Mouse (Mus musculus) T-helper 1 cell (primary cell): ENCODE measurements around the gene Tle4.

Experiments
- in situ Hi-C: fragments of 300-600 bp; cut with MboI, MseI; formaldehyde crosslinking; loops from one replicate; pipeline ENCODE4 v1.15.1; 2025; ENCODE audit warnings: high pct_unique_total_duplicates

The Tle4 gene

DNA sequence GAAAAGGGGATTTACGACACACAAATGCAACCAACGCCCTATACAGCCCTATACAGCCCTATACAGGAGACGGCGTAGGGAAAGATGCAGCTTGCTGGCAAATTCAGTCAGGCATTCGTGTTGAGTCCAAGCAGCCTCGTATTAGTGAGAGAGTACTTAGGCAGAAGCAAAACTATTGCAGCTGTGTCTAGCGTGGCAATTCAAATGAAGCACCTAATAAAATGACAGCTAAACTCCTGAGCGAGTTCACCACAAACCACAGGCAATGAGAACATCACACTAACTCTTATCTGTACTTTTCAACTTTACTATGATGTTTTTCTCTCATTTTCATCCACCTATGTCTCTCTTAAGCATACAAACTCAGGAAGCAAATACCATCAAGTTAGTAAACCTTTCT, 131.8 kb downstream of the Tle4 start:
- in situ Hi-C loops, result no loop called here

GRCm38 (mm10) chr19:14463281-14464079, 134.4 kb downstream of the Tle4 start:
- in situ Hi-C loops, result no loop called here

DNA sequence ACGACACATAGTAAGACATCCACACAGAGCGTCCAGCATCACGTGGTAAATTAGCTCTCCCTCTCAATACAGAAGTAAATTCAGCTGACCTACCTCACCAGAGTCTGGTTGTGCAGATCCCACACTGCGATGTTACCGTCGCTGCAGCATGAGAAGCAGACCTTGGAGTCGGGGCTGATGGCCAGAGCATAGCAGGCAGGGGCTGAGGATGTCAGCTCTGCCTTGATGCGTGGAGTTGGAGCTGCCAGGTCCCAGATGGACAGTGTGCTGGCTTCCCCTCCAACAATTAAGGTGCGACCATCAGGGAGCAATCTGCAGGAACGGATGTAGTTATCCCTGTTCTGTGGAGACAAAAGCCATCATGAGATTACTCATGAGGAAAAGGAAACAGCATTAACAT, 144.4 kb downstream of the Tle4 start:
- in situ Hi-C loops, result no loop called here

DNA sequence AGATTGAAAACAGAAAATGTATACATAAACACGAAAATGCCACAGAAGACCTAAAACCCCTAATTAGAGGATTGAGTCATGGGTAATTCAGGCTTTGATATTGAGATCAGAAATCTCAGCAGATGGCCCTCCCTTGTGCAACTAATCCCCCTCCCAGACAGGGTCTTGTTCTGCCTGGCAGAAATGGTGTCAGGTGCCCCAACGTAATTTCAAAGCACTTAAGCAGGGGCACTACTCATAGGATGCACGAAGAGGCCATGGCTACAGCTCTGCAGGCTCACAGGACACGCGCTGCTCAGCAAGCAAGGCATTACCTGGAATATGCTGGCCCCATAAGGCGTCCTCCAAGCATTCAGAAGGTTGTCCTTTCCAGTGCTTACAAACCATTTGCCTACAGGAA, 146.5 kb downstream of the Tle4 start:
- in situ Hi-C loops, result no loop called here

DNA sequence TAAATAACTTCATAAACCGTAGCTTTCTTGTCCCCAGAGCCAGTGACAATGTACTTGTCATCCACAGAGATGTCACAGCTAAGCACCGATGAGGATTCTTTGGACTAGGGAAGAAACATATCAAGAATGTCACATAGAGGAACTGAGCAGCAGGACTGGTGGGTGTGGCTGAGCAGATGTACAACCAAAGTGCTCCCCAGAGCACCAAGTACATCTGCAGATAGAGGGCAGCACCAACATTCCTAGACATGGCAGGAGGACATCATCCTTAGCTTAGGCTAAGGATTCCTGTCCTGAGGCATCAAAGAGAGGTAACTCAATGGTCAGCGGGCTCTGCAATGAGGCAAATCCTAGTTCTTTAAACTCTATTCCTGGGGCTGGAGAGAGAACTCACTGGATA, 148.1 kb downstream of the Tle4 start:
- in situ Hi-C loops, result no loop called here

- in situ Hi-C loops, result no loop called here
These were observed 149.3 kb downstream of the Tle4 start for GRCm38 (mm10) chr19:14448586-14448985.

GRCm38 (mm10) chr19:14447474-14447873, 150.4 kb downstream of the Tle4 start:
- in situ Hi-C loops, result no loop called here

GRCm38 (mm10) chr19:14441861-14442260, 156.0 kb downstream of the Tle4 start:
- in situ Hi-C loops, result no loop called here

DNA sequence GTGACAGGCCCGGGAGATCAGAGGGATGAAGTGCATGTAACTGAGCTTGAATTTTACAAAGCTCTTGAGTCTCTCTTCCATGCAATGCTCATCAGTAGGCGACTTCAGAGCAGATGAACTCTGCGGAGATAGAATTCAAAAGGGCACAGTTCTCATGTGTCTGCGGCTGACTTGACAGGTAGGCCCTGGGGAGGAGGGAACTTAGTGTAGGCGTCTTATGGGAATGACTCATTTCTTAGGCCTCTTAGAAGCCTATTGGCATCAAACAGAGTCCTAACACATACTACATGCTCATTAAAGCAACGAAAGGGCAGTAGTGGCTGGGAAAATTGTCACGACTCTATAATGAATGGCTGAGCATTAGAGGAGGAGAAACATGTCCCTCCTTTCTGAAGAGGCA, 160.6 kb downstream of the Tle4 start:
- in situ Hi-C loops, result no loop called here

DNA sequence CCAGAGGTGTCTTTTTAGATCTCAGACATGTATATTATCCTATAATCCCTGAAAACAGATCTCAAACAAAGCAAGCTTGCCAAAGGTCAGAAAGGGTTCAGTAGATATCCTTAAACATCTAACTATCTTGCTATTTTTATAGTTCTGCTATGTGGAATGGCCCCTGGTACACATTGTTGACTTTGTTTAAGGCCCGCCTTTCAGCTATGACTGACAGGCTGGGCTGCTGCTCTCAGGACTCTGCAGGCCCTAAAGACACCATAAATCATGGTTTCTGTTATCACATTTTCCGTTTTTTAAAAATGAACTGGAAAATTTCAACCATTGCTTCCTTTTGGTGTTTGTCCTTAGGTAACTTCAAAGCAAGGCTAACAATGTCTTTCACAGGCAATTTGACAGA, 161.3 kb downstream of the Tle4 start:
- in situ Hi-C loops, result no loop called here

- in situ Hi-C loops, result no loop called here
These were observed 162.0 kb downstream of the Tle4 start for GRCm38 (mm10) chr19:14435681-14436376.

DNA sequence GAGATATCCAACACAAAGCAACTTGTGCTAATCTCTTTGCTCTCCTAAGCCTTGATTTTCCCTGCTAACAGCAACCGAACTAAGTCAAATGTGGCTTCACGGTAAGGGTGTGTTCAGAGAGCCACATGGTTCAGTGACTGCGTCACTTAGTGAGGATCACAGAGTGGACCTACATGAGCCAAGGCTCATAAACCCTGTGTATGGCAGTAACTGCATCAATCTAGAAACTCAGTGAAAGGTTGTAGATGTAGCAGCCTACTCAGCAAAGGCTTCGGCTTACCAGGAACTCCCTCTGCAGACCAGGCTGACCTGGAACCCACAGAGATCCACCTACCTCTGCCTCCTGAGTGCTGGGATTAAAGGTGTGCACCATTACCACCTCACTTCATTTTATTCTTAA, 164.0 kb downstream of the Tle4 start:
- in situ Hi-C loops, result no loop called here

GRCm38 (mm10) chr19:14432436-14432835, 165.4 kb downstream of the Tle4 start:
- in situ Hi-C loops, result no loop called here

GRCm38 (mm10) chr19:14426920-14427319, 170.9 kb downstream of the Tle4 start:
- in situ Hi-C loops, result no loop called here

- in situ Hi-C loops, result no loop called here
These were observed 171.5 kb downstream of the Tle4 start for GRCm38 (mm10) chr19:14426244-14426868.

DNA sequence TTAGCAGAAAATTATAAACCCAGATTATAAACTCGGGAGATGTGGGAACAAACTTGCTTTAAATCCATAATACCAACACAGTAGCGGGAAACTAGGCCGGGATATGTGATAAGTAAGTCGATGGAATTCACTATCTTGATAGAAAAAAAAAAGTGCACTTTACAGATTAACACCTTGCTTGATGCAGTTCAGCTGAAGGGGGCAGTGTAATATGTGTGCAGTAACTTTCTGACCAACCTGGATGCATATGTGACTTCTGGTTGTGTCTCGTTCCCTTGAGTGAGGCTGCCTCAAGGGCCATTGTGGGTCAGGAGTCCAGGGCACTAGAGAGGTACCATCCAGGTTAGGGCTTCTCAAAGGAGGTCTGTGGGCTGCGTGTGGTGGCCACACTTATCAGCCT, 172.7 kb downstream of the Tle4 start:
- in situ Hi-C loops, result no loop called here

- in situ Hi-C loops, result loop anchor here (25.0 kb wide), 1 partner anchor 463 kb away; no protein-coding TSS in a partner anchor
These were observed 173.6 kb downstream of the Tle4 start for GRCm38 (mm10) chr19:14424016-14424964.

DNA sequence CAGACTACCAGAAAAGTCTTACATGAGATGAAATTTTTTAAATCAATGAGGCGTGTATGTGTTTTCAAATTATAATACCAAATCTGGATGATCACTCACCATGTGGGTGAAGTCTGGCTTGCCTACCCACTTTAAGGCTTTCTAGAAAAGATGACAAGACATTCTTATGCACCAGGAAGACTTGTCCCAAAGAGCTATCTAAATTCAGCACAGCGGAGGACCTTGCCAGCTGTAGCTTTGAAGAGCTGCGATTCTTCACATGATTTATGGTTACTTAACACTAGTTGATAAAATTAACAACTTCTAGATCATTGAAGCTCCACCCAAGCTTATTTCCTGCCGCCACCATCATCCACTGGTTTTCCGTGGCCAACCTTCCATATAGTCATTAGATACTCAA, 176.2 kb downstream of the Tle4 start:
- in situ Hi-C loops, result loop anchor here (25.0 kb wide), 1 partner anchor 466 kb away; no protein-coding TSS in a partner anchor

- in situ Hi-C loops, result loop anchor here (25.0 kb wide), 1 partner anchor 467 kb away; no protein-coding TSS in a partner anchor
These were observed 178.0 kb downstream of the Tle4 start for GRCm38 (mm10) chr19:14419886-14420285.

GRCm38 (mm10) chr19:14416845-14417244, 181.0 kb downstream of the Tle4 start:
- in situ Hi-C loops, result loop anchor here (25.0 kb wide), 1 partner anchor 470 kb away; no protein-coding TSS in a partner anchor

DNA sequence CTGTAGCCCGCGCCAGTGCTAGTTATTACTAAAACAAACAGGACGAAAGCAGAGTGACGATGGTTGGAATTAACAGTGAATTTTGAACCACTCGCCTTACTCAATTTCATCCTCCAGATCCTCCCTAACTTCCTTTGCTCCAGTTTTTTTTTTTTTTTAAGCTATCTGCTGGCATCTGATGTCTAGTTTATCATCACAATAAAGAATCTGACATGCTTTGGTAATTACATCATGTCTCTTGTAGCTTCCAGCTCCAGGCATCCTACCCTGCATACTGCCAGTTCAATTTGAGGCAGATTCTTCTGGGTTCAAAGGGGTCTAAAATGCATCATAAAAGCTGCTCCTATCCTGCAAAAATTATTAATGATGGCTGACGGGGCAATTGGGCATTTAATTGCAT, 181.9 kb downstream of the Tle4 start:
- in situ Hi-C loops, result loop anchor here (25.0 kb wide), 1 partner anchor 471 kb away; no protein-coding TSS in a partner anchor
